Comparison of ENCODE assay signal across 16 mouse cellular contexts in genomic region chr1:182362703-182363102, GRCm38 (mm10). TPM values are rescaled to one million over a fixed set of nuclear protein-coding genes. Genes with fewer than 3 reads are reported as not detected.
A peak's percentile ranks its signal among the peaks of the same experiment; 100 is the strongest.
DNase-seq lines count a peak whose midpoint lies in the region; ATAC-seq lines count a peak whose summit lies in the region.
"Had no signal": no experiment of that assay in that cellular context is flagged by ENCODE, and none has a peak within 500 bp of the region (broad histone marks: within the 10 kb centered on the region; RNA-seq: fewer than 3 reads in every experiment).

No protein-coding gene starts in this region.

- no peak for ATAC-seq in CD4-positive, CD25-positive, alpha-beta regulatory T cell, adult 4 months
- ATAC-seq in megakaryocyte progenitor cell, adult 5-6 weeks (replicated peaks; ENCODE audit: poor library complexity): peak; percentile 78
- ATAC-seq: hindbrain, embryonic 16.5 days had no signal

- DNase-seq in CD4-positive, CD25-positive, alpha-beta regulatory T cell, adult 2 months (ENCODE audit: low read depth, low spot score): peak; percentile 69
- peak; percentile 18 for DNase-seq in T-cell, adult 2 months (ENCODE audit: low spot score)
- DNase-seq in induced T-regulatory cell, adult 2 months (ENCODE audit: low read depth): peak; percentile 60
- no peak for DNase-seq in adrenal gland, adult (ENCODE audit: inconsistent age in 2 of 2, low spot score in 1 of 2)
- DNase-seq in kidney, postnatal 25 days: no peak
- DNase-seq in left cerebral cortex, adult 11 months (ENCODE audit: low spot score): no peak
- DNase-seq: adrenal gland, postnatal 14 days; cerebellum, adult 2 months; gastrocnemius, postnatal 36 days; kidney, adult 2 months; lung, embryonic 14.5 days; lung, postnatal 4 days; midbrain, embryonic 14.5 days had no signal

RNA-seq across cellular contexts. Expression of gene Fbxo28, which starts 21.3 kb away (rescaled TPM):
- 1 to 10 TPM; 4.1 to 8.2 TPM for polyA plus RNA-seq in CD4-positive, CD25-positive, alpha-beta regulatory T cell, adult 4 months (2017; shearing (Covaris generic))
- total RNA-seq in megakaryocyte progenitor cell, adult 5-6 weeks (2015): 14.2 and 14.3 TPM in 2 replicates
- 10.8 and 12.7 TPM in 2 replicates for total RNA-seq in megakaryocyte progenitor cell, adult 5-6 weeks (2017)

RNA-seq across cellular contexts. Expression of gene Trp53bp2, which starts 46.3 kb away (rescaled TPM):
- polyA plus RNA-seq in CD4-positive, CD25-positive, alpha-beta regulatory T cell, adult 4 months (2017; shearing (Covaris generic)): 1 to 10 TPM; 8.5 to 8.9 TPM
- 12.3 and 17.5 TPM in 2 replicates for total RNA-seq in megakaryocyte progenitor cell, adult 5-6 weeks (2015)
- total RNA-seq in megakaryocyte progenitor cell, adult 5-6 weeks (2017): 7.5 and 10.6 TPM in 2 replicates

Comparison
In these comparisons a context has a peak if more than half of its experiments do, and no peak if none do; other contexts are left out.
1. DNase-seq: peak in CD4-positive, CD25-positive, alpha-beta regulatory T cell, adult 2 months (single experiment), T-cell, adult 2 months (single experiment) and induced T-regulatory cell, adult 2 months (single experiment); none in adrenal gland, adult (0 of 2), kidney, postnatal 25 days (0 of 2) and left cerebral cortex, adult 11 months (single experiment).